Mouse (Mus musculus) left cerebral cortex, adult 11 months (tissue): Measurements from ENCODE around the gene Aplnr.

Experiments used
- DNase-seq: peaks from one replicate; pipeline ENCODE4 v3.0.0; 2022; ENCODE audit warnings: low spot score

Gene Aplnr

DNA sequence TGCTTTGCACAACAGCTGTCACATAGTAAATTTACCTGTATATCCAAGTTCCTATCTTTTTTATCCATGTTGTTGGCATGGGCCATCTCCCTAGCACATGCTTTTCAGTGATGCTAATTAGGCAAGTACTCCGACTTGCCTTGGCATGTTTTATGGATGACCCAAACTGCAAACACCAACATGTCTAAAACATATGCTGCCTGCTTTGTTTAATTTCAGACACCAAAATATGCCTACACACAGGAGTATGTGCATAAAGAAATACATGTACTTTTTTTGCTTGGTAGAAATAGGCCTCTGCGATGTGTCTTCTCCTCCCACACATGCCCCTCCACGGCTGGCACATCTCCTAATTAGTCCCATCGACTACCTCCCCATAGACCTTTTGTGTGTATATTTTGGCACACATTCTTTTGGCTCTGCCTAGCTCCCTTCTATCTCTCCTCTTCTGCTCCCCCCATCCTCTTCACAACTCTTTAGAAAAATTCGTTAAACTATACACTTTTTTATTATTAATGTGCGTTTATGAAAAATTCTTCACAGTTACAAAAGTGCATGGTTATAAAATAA lies 51.6 kb downstream of the Aplnr start:
- DNase-seq = no peak
